30 mouse cellular contexts compared by ENCODE assay signal in genomic region chr12:9897980-9898379, GRCm38 (mm10).
DNase-seq lines count a peak whose midpoint lies in the region; ATAC-seq and TF ChIP-seq lines count a peak whose summit lies in the region.
"Had no signal": no experiment of that assay in that cellular context is flagged by ENCODE, and none has a peak within 500 bp of the region (broad histone marks: within the 10 kb centered on the region; RNA-seq: fewer than 3 reads in every experiment).

No protein-coding gene starts in this region.

- in situ Hi-C loops in CH12.LX (cut with MboI; ENCODE audit: low pct_ligation_motif_present, low pct_unique_long_range_greater_than_20kb, low sequenced_read_pairs) = no loop called here

- no peak for TF ChIP-seq CTCF in CH12.LX (conservative IDR thresholded peaks at IDR 0.05 in 1 of 2, IDR thresholded peaks at IDR 0.05 in 1 of 2; ENCODE audit: low read depth in 2 of 2, low read length in 2 of 2)
- no peak for TF ChIP-seq CTCF in embryonic fibroblast, embryonic 13.5 days (IDR thresholded peaks at IDR 0.05; ENCODE audit: borderline replicate concordance, insufficient read depth, low read length)

- no peak overlapping the region for H3K9ac ChIP-seq in heart, embryonic 12.5 days
- H3K9ac ChIP-seq in CH12.LX (ENCODE audit: insufficient read depth, low read depth) = no peak overlapping the region
- H3K9ac ChIP-seq: embryonic facial prominence, embryonic 13.5 days; heart, embryonic 15.5 days; hindbrain, embryonic 12.5 days; intestine, embryonic 15.5 days; limb, embryonic 12.5 days; liver, embryonic 15.5 days; lung, embryonic 14.5 days; midbrain, embryonic 15.5 days had no signal

- TF ChIP-seq EP300 in CH12.LX (IDR thresholded peaks at IDR 0.05; ENCODE audit: low read length) = no peak

- H3K79me2 ChIP-seq in CH12.LX (replicated peaks; ENCODE audit: control insufficient read depth, extremely low read depth, insufficient read depth, poor library complexity, severe bottlenecking) = no peaks in the 10 kb centered on the region

- 29% methylated on average over 6 of the region's 6 CpGs for WGBS in heart, embryonic 12.5 days

- peaks cover 10% of the 10 kb centered on the region; the same call in 1 of the 2 replicates for H3K4me1 ChIP-seq in heart, embryonic 12.5 days (replicated peaks)
- H3K4me1 ChIP-seq in CH12.LX (ENCODE audit: control insufficient read depth in 1 of 2, insufficient read depth in 2 of 2) = 0 out of 4 replicates have a peak, but pooled peaks cover 0 to 4% of the 10 kb centered on the region in 2 experiments
- H3K4me1 ChIP-seq in embryonic fibroblast, embryonic 13.5 days (ENCODE audit: control insufficient read depth, insufficient read depth, low read length) = peaks cover 4% of the 10 kb centered on the region; the same call in 1 of the 2 replicates
- H3K4me1 ChIP-seq: embryonic facial prominence, embryonic 13.5 days; hindbrain, embryonic 12.5 days; intestine, embryonic 15.5 days; limb, embryonic 12.5 days; liver, embryonic 15.5 days; midbrain, embryonic 10.5 days; midbrain, embryonic 15.5 days had no signal

- H3K4me2 ChIP-seq in heart, embryonic 12.5 days = no peak overlapping the region
- no peak overlapping the region for H3K4me2 ChIP-seq in CH12.LX (ENCODE audit: insufficient read depth, low read depth, poor library complexity, severe bottlenecking)
- H3K4me2 ChIP-seq: embryonic facial prominence, embryonic 13.5 days; heart, embryonic 15.5 days; hindbrain, embryonic 12.5 days; intestine, embryonic 15.5 days; limb, embryonic 12.5 days; liver, embryonic 15.5 days; lung, embryonic 14.5 days; midbrain, embryonic 15.5 days had no signal

- H3K27ac ChIP-seq in heart, embryonic 12.5 days (ENCODE audit: poor library complexity, severe bottlenecking) = no peak overlapping the region
- H3K27ac ChIP-seq in CH12.LX (ENCODE audit: insufficient read depth, low read depth) = no peak overlapping the region
- H3K27ac ChIP-seq in embryonic fibroblast, embryonic 13.5 days (ENCODE audit: insufficient read depth, low read length) = 0 out of 2 replicates have a peak overlapping the region, but pooled peaks have one; percentile 7
- H3K27ac ChIP-seq: embryonic facial prominence, embryonic 13.5 days; heart, embryonic 15.5 days; hindbrain, embryonic 12.5 days; hindbrain, postnatal 0 days; intestine, embryonic 15.5 days; kidney, postnatal 0 days; limb, embryonic 12.5 days; liver, embryonic 15.5 days; midbrain, embryonic 10.5 days; midbrain, embryonic 15.5 days had no signal

- no peaks in the 10 kb centered on the region for H3K36me3 ChIP-seq in heart, embryonic 12.5 days
- H3K36me3 ChIP-seq in CH12.LX (replicated peaks in 1 of 2; ENCODE audit: control insufficient read depth in 1 of 2, insufficient read depth in 1 of 2, low read length in 1 of 2) = no peaks in the 10 kb centered on the region
- H3K36me3 ChIP-seq: embryonic facial prominence, embryonic 13.5 days; heart, embryonic 15.5 days; hindbrain, embryonic 12.5 days; intestine, embryonic 15.5 days; limb, embryonic 12.5 days; liver, embryonic 15.5 days; midbrain, embryonic 10.5 days; midbrain, embryonic 15.5 days had no signal

- H3K4me3 ChIP-seq in heart, embryonic 12.5 days = no peak overlapping the region
- H3K4me3 ChIP-seq in CH12.LX (replicated peaks in 1 of 3; ENCODE audit: low read depth in 2 of 3, low read length in 2 of 3, poor library complexity in 1 of 3) = no peak overlapping the region
- H3K4me3 ChIP-seq in embryonic fibroblast, embryonic 13.5 days (ENCODE audit: insufficient read depth, low read length) = no peak overlapping the region
- H3K4me3 ChIP-seq: embryonic facial prominence, embryonic 13.5 days; erythroblast, embryonic 14.5 days; heart, embryonic 15.5 days; hindbrain, embryonic 12.5 days; intestine, embryonic 15.5 days; limb, embryonic 12.5 days; liver, embryonic 15.5 days; midbrain, embryonic 10.5 days; midbrain, embryonic 15.5 days had no signal

- peak; percentile 23 to 31 for DNase-seq in heart, adult 18-20 months
- DNase-seq in CH12.LX (ENCODE audit: extremely low read depth) = peak; percentile 4
- DNase-seq in skeletal muscle tissue, adult 2 months (ENCODE audit: low read depth, low spot score) = peak; percentile 7
- no peak for DNase-seq in right cerebral cortex, postnatal 36 days (ENCODE audit: low spot score in 2 of 2)
- DNase-seq: adrenal gland, adult 2 months; adrenal gland, postnatal 36 days; B cell, adult 2 months; cerebellum, adult 18-20 months; cerebellum, postnatal 10 days; kidney, adult 2 months; lung, embryonic 14.5 days; lung, postnatal 14 days; right cerebral cortex, postnatal 25 days; thymus, adult 2 months; thymus, postnatal 4 days had no signal

- no peak for TF ChIP-seq RAD21 in CH12.LX (IDR thresholded peaks at IDR 0.05; ENCODE audit: low read depth, low read length)

- H3K27me3 ChIP-seq in heart, embryonic 12.5 days (replicated peaks) = no peaks in the 10 kb centered on the region
- no peaks in the 10 kb centered on the region for H3K27me3 ChIP-seq in CH12.LX (replicated peaks)
- H3K27me3 ChIP-seq: embryonic facial prominence, embryonic 13.5 days; heart, embryonic 15.5 days; hindbrain, embryonic 12.5 days; intestine, embryonic 15.5 days; limb, embryonic 12.5 days; liver, embryonic 15.5 days; midbrain, embryonic 15.5 days had no signal

- TF ChIP-seq POLR2A in CH12.LX (IDR thresholded peaks at IDR 0.05; ENCODE audit: low read depth, low read length) = no peak
- no peak for TF ChIP-seq POLR2A in embryonic fibroblast, embryonic 13.5 days (IDR thresholded peaks at IDR 0.05; ENCODE audit: low read depth, low read length)

- no peak for ATAC-seq in heart, embryonic 12.5 days (ENCODE audit: insufficient number of reproducible peaks, low FRiP score)
- ATAC-seq: activated CD4-positive, CD25-positive, alpha-beta regulatory T cell, adult 4 months; forebrain, embryonic 16.5 days; hindbrain, postnatal 0 days; intestine, embryonic 15.5 days; midbrain, embryonic 15.5 days had no signal

- no peaks in the 10 kb centered on the region for H3K9me3 ChIP-seq in heart, embryonic 12.5 days (replicated peaks)
- H3K9me3 ChIP-seq in CH12.LX (replicated peaks; ENCODE audit: low read length) = no peaks in the 10 kb centered on the region
- H3K9me3 ChIP-seq: embryonic facial prominence, embryonic 13.5 days; heart, embryonic 15.5 days; hindbrain, embryonic 12.5 days; intestine, embryonic 15.5 days; limb, embryonic 12.5 days; liver, embryonic 15.5 days; midbrain, embryonic 10.5 days; midbrain, embryonic 15.5 days had no signal

- dilution Hi-C loops in CH12.LX (cut with MboI; ENCODE audit: extremely low pct_ligation_motif_present, extremely low pct_unique_long_range_greater_than_20kb, low sequenced_read_pairs) = no loop called here

TF ChIP-seq in CH12.LX, 34 proteins besides CTCF, POLR2A, EP300 and RAD21:
- TF ChIP-seq MAX (IDR thresholded peaks at IDR 0.05; ENCODE audit: low read length) = no peak
- no peak for TF ChIP-seq JUN (IDR thresholded peaks at IDR 0.05; ENCODE audit: insufficient read depth, low read depth, low read length)
- no peak for TF ChIP-seq E2F4 (IDR thresholded peaks at IDR 0.05; ENCODE audit: insufficient replicate concordance, low read depth, low read length)
- TF ChIP-seq SMC3 (IDR thresholded peaks at IDR 0.05; ENCODE audit: low read depth, low read length) = no peak
- no peak for TF ChIP-seq NELFE (IDR thresholded peaks at IDR 0.05; ENCODE audit: low read depth, low read length)
- no peak for TF ChIP-seq USF2 (conservative IDR thresholded peaks at IDR 0.05; ENCODE audit: low read depth, low read length)
- no peak for TF ChIP-seq PAX5 (IDR thresholded peaks at IDR 0.05; ENCODE audit: low read length)
- TF ChIP-seq GABPA (IDR thresholded peaks at IDR 0.05; ENCODE audit: insufficient replicate concordance, low read depth, low read length) = no peak
- no peak for TF ChIP-seq MXI1 (IDR thresholded peaks at IDR 0.05; ENCODE audit: low read depth, low read length)
- TF ChIP-seq JUND (conservative IDR thresholded peaks at IDR 0.05; ENCODE audit: low read depth, low read length) = no peak
- TF ChIP-seq ETS1 (conservative IDR thresholded peaks at IDR 0.05; ENCODE audit: low read depth, low read length) = no peak
- no peak for TF ChIP-seq HCFC1 (IDR thresholded peaks at IDR 0.05; ENCODE audit: low read depth, low read length)
- no peak for TF ChIP-seq KAT2A (IDR thresholded peaks at IDR 0.05; ENCODE audit: insufficient replicate concordance, low read length)
- TF ChIP-seq UBTF (IDR thresholded peaks at IDR 0.05; ENCODE audit: low read depth, low read length) = no peak
- no peak for TF ChIP-seq CHD2 (IDR thresholded peaks at IDR 0.05; ENCODE audit: low read length)

Comparison
In these comparisons a context has a peak if more than half of its experiments do, and no peak if none do; other contexts are left out.
1. DNase-seq: peak in heart, adult 18-20 months (2 of 2), CH12.LX (single experiment) and skeletal muscle tissue, adult 2 months (single experiment); none in right cerebral cortex, postnatal 36 days (0 of 2).